Mouse (Mus musculus): ENCODE measurements around the gene Arsb. TPM values are rescaled to one million over a fixed set of nuclear protein-coding genes. Genes with fewer than 3 reads are reported as not detected.

Arsb gene
- polyA plus RNA-seq, 1 experiment: 26.0 TPM

GRCm38 (mm10) chr13:93815128-93815527 lies 43.7 kb downstream of the Arsb start:
- DNase-seq: no peak
- WGBS: 88% methylated on average over 11 of the region's 11 CpGs
- Histone ChIP-seq H3K4me3 (replicated peaks; ENCODE audit: extremely low read depth, low read depth, low read length) (no peak overlapping the region), H3K4me1 (ENCODE audit: control insufficient read depth, insufficient read depth, low read length) (no peaks in the 10 kb centered on the region; the same call in 1 of the 2 replicates)
- TF ChIP-seq POLR2A (IDR thresholded peaks at IDR 0.05; ENCODE audit: borderline replicate concordance, extremely low read depth, low read depth, low read length) (no peak), CTCF (IDR thresholded peaks at IDR 0.05; ENCODE audit: insufficient read depth, low read length) (no peak)

GRCm38 (mm10) chr13:93816127-93816526 lies 44.7 kb downstream of the Arsb start:
- no peak for DNase-seq
- TF ChIP-seq CTCF (IDR thresholded peaks at IDR 0.05; ENCODE audit: insufficient read depth, low read length) (no peak), POLR2A (IDR thresholded peaks at IDR 0.05; ENCODE audit: borderline replicate concordance, extremely low read depth, low read depth, low read length) (no peak)
- Histone ChIP-seq H3K4me3 (replicated peaks; ENCODE audit: extremely low read depth, low read depth, low read length) (no peak overlapping the region), H3K4me1 (ENCODE audit: control insufficient read depth, insufficient read depth, low read length) (no peaks in the 10 kb centered on the region; the same call in 1 of the 2 replicates)
- WGBS: 92% methylated on average over 2 of the region's 2 CpGs

- DNase-seq: no peak
- WGBS: 88% methylated on average over 9 of the region's 9 CpGs
- Histone ChIP-seq H3K4me3 (replicated peaks; ENCODE audit: extremely low read depth, low read depth, low read length) (no peak overlapping the region), H3K4me1 (ENCODE audit: control insufficient read depth, insufficient read depth, low read length) (peaks cover 1% of the 10 kb centered on the region; the same call in 1 of the 2 replicates)
- TF ChIP-seq CTCF (IDR thresholded peaks at IDR 0.05; ENCODE audit: insufficient read depth, low read length) (no peak), POLR2A (IDR thresholded peaks at IDR 0.05; ENCODE audit: borderline replicate concordance, extremely low read depth, low read depth, low read length) (no peak)
These were observed 45.4 kb downstream of the Arsb start for GRCm38 (mm10) chr13:93816688-93817331.

GRCm38 (mm10) chr13:93820173-93820572 lies 48.7 kb downstream of the Arsb start:
- TF ChIP-seq POLR2A (IDR thresholded peaks at IDR 0.05; ENCODE audit: borderline replicate concordance, extremely low read depth, low read depth, low read length) (no peak), CTCF (IDR thresholded peaks at IDR 0.05; ENCODE audit: insufficient read depth, low read length) (no peak)
- 55% methylated on average over 4 of the region's 4 CpGs for WGBS

GRCm38 (mm10) chr13:93822001-93822400 lies 50.6 kb downstream of the Arsb start:
- 34% methylated on average over 6 of the region's 6 CpGs for WGBS
- no peak for DNase-seq
- Histone ChIP-seq H3K4me3 (replicated peaks; ENCODE audit: extremely low read depth, low read depth, low read length) (no peak overlapping the region), H3K4me1 (ENCODE audit: control insufficient read depth, insufficient read depth, low read length) (peaks cover 3% of the 10 kb centered on the region; the same call in 1 of the 2 replicates)
- TF ChIP-seq CTCF (IDR thresholded peaks at IDR 0.05; ENCODE audit: insufficient read depth, low read length) (no peak), POLR2A (IDR thresholded peaks at IDR 0.05; ENCODE audit: borderline replicate concordance, extremely low read depth, low read depth, low read length) (no peak)

More at GRCm38 (mm10) chr13:93820173-93820572, 48.7 kb downstream of the Arsb start:
- H3K4me1 ChIP-seq (ENCODE audit: control insufficient read depth, insufficient read depth, low read length): peaks cover 3% of the 10 kb centered on the region; the same call in 1 of the 2 replicates
- DNase-seq: no peak
- no peak overlapping the region for H3K4me3 ChIP-seq (replicated peaks; ENCODE audit: extremely low read depth, low read depth, low read length)

- H3K4me3 ChIP-seq (replicated peaks; ENCODE audit: extremely low read depth, low read depth, low read length): no peak overlapping the region
- 88% methylated on average over 7 of the region's 7 CpGs for WGBS
- TF ChIP-seq POLR2A (IDR thresholded peaks at IDR 0.05; ENCODE audit: borderline replicate concordance, extremely low read depth, low read depth, low read length) (no peak), CTCF (IDR thresholded peaks at IDR 0.05; ENCODE audit: insufficient read depth, low read length) (no peak)
- no peak for DNase-seq
- 0 out of 2 replicates have a peak, but pooled peaks cover 3% of the 10 kb centered on the region for H3K4me1 ChIP-seq (ENCODE audit: control insufficient read depth, insufficient read depth, low read length)
These were observed 54.5 kb downstream of the Arsb start for GRCm38 (mm10) chr13:93825792-93826558.

- H3K4me1 ChIP-seq (ENCODE audit: control insufficient read depth, insufficient read depth, low read length): no peaks in the 10 kb centered on the region
- 70% methylated on average over 2 of the region's 2 CpGs for WGBS
- TF ChIP-seq CTCF (IDR thresholded peaks at IDR 0.05; ENCODE audit: insufficient read depth, low read length) (no peak), POLR2A (IDR thresholded peaks at IDR 0.05; ENCODE audit: borderline replicate concordance, extremely low read depth, low read depth, low read length) (no peak)
- DNase-seq: no peak
- no peak overlapping the region for H3K4me3 ChIP-seq (replicated peaks; ENCODE audit: extremely low read depth, low read depth, low read length)
These were observed 56.3 kb downstream of the Arsb start for GRCm38 (mm10) chr13:93827745-93828144.

GRCm38 (mm10) chr13:93829565-93830293 lies 58.3 kb downstream of the Arsb start:
- no peaks in the 10 kb centered on the region for H3K4me1 ChIP-seq (ENCODE audit: control insufficient read depth, insufficient read depth, low read length)
- 64% methylated on average over 2 of the region's 2 CpGs for WGBS
- TF ChIP-seq CTCF (IDR thresholded peaks at IDR 0.05; ENCODE audit: insufficient read depth, low read length) (no peak), POLR2A (IDR thresholded peaks at IDR 0.05; ENCODE audit: borderline replicate concordance, extremely low read depth, low read depth, low read length) (no peak)
- peak; percentile 17 for DNase-seq
- H3K4me3 ChIP-seq (replicated peaks; ENCODE audit: extremely low read depth, low read depth, low read length): no peak overlapping the region

- Histone ChIP-seq H3K4me1 (ENCODE audit: control insufficient read depth, insufficient read depth, low read length) (no peaks in the 10 kb centered on the region), H3K4me3 (replicated peaks; ENCODE audit: extremely low read depth, low read depth, low read length) (no peak overlapping the region)
- no peak for TF ChIP-seq CTCF (IDR thresholded peaks at IDR 0.05; ENCODE audit: insufficient read depth, low read length)
- no peak for TF ChIP-seq POLR2A (IDR thresholded peaks at IDR 0.05; ENCODE audit: borderline replicate concordance, extremely low read depth, low read depth, low read length)
- DNase-seq: no peak
- 94% methylated on average over 6 of the region's 6 CpGs for WGBS
These were observed 58.8 kb downstream of the Arsb start for GRCm38 (mm10) chr13:93830294-93830645.
